Mouse (Mus musculus) midbrain, embryonic 13.5 days (tissue): ENCODE data around the gene 1700069L16Rik. TPM values are rescaled to one million over a fixed set of nuclear protein-coding genes. Genes with fewer than 3 reads are reported as not detected.
A peak's percentile ranks its signal among the peaks of the same experiment; 100 is the strongest.

Experiments used
- ATAC-seq: fragments of 200-750 bp; cut with Nextera tagmentation; 2 replicates; pipeline ENCODE4 v1.8.0; 2017; ENCODE audit warnings: mild to moderate bottlenecking, moderate TSS enrichment, moderate library complexity
- H3K27ac ChIP-seq: fragments of 300-500 bp; sonication (generic); 2 replicates; pipeline ENCODE4 v1.5.1; 2015; ENCODE audit warnings: inconsistent platforms, mild to moderate bottlenecking, moderate library complexity
- H3K27me3 ChIP-seq: fragments of 300-500 bp; sonication (generic); 2 replicates; pipeline ENCODE4 v1.6.1; 2015; ENCODE audit warnings: mild to moderate bottlenecking, inconsistent platforms
- H3K36me3 ChIP-seq: fragments of 300-500 bp; sonication (generic); 2 replicates; pipeline ENCODE4 v1.6.1; 2015; ENCODE audit warnings: mild to moderate bottlenecking, inconsistent platforms
- H3K4me1 ChIP-seq: fragments of 300-500 bp; sonication (generic); replicated peaks from 2 replicates; pipeline ENCODE4 v1.6.1; 2015; ENCODE audit warnings: inconsistent platforms
- H3K4me2 ChIP-seq: fragments of 300-500 bp; sonication (generic); replicated peaks from 2 replicates; pipeline ENCODE4 v1.6.1; 2015; ENCODE audit warnings: moderate library complexity, mild to moderate bottlenecking, inconsistent platforms
- H3K4me3 ChIP-seq: fragments of 300-500 bp; sonication (generic); replicated peaks from 2 replicates; pipeline ENCODE4 v1.5.1; 2015; ENCODE audit warnings: mild to moderate bottlenecking, inconsistent platforms
- H3K9ac ChIP-seq: fragments of 300-500 bp; sonication (generic); replicated peaks from 2 replicates; pipeline ENCODE4 v1.6.1; 2015; ENCODE audit warnings: mild to moderate bottlenecking, inconsistent platforms
- H3K9me3 ChIP-seq: fragments of 300-500 bp; sonication (generic); 2 replicates; pipeline ENCODE4 v1.6.1; 2016; ENCODE audit warnings: mild to moderate bottlenecking, inconsistent platforms
- WGBS: fragments of 180-500 bp; shearing (Covaris S2); methylation state at CpG from one replicate; pipeline ENCODE4 v1.1.7; 2015; 5-methylcytosine and 5-hydroxymethylcytosine counted together
- polyA plus RNA-seq: library from polyadenylated mRNA; unstranded; fragments of >200 nt; fragmentation: Nextera tagmentation; extraction: Ambion mirVana; gene quantifications from 2 replicates; pipeline ENCODE4 v1.2.1, GENCODE M21; 2015

Gene 1700069L16Rik
- polyA plus RNA-seq, 1 experiment from 2014 or later, result not detected

DNA sequence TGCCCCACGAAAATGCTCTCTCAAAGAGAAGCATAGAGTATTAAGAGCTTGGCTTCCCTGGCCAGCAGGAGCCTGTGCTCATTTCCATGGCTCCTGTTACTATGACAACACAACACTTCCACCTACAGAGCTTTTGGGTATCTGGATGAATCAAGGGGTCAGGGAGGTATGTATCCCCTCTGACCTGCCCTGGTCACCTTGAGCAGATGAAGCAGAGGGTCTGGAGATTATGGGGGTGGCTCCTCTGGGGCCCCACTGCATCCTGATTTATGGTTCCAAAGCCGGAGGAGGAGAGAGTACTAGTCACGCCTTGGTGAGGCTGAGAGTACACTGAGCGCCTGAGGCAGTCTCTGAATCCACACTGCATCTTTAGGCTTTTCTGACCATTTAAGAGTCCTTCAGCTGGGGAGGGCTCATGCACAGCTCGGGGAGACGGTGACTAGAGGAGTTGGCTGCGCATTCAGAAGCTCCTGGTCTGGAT, 6.1 kb upstream of the 1700069L16Rik start:
- Histone ChIP-seq H3K36me3 (no peaks in the 10 kb centered on the region), H3K4me3 (no peak overlapping the region), H3K27ac (peak overlapping the region; percentile 25; the same call in 1 of the 2 replicates), H3K9ac (0 out of 2 replicates have a peak overlapping the region, but pooled peaks have one; percentile 29), H3K4me1 (peaks cover 18% of the 10 kb centered on the region), H3K9me3 (no peaks in the 10 kb centered on the region), H3K4me2 (no peak overlapping the region), H3K27me3 (no peaks in the 10 kb centered on the region)
- ATAC-seq, result 0 out of 2 replicates have a peak, but pooled peaks have one; percentile 18
- 53% methylated on average over 7 of the region's 7 CpGs for WGBS

DNA sequence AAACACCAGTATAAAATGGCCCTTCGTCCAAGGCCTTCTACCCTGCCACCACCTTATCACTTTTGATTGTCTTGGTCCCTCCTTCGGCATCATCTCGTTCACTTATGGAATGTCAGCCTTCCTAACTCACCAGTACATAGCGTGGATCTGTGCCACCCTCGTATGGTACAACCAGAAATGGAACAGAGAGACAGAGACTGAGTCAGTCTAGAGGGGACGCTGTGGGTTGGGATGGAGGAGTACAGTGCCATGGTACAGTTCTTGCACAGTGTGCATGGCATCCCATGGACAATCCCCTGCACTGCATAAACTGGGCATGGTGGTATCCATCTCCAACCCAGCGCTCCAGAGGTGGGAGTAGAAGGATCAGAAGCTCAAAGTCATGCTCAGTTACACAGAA, 4.1 kb upstream of the 1700069L16Rik start:
- WGBS, result 89% methylated on average over 7 of the region's 7 CpGs
- no peak for ATAC-seq

DNA sequence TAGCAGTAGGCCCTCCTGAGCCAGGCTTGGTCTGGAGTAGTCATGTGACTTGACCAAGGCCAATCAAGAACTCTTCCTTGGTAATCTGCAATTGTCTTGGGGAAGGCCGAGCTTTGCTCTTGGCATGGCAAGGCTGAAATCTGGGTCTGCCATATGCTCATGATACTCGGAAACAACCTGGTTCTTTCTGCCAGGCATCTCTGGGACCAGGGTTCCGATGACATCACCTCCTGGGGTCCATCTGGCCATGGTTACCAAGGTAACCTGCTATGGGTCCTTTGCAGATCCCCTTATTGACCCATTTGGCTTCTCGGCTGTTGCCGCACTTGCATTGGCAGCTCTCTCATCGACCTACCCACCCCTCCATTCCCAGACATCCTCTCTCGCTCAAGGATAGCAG, 3.4 kb upstream of the 1700069L16Rik start:
- H3K9me3 ChIP-seq, result no peaks in the 10 kb centered on the region
- peaks cover 24% of the 10 kb centered on the region for H3K4me1 ChIP-seq
- 80% methylated on average over 7 of the region's 7 CpGs for WGBS
- H3K27me3 ChIP-seq, result no peaks in the 10 kb centered on the region
- H3K27ac ChIP-seq, result no peak overlapping the region
- ATAC-seq, result no peak
- H3K4me3 ChIP-seq, result no peak overlapping the region
- H3K36me3 ChIP-seq, result no peaks in the 10 kb centered on the region
- no peak overlapping the region for H3K4me2 ChIP-seq
- H3K9ac ChIP-seq, result no peak overlapping the region

More for the DNA sequence above, 4.1 kb upstream of the 1700069L16Rik start:
- Histone ChIP-seq H3K27ac (no peak overlapping the region), H3K9ac (no peak overlapping the region), H3K9me3 (no peaks in the 10 kb centered on the region), H3K27me3 (no peaks in the 10 kb centered on the region), H3K4me2 (no peak overlapping the region), H3K4me1 (peaks cover 20% of the 10 kb centered on the region), H3K36me3 (no peaks in the 10 kb centered on the region), H3K4me3 (no peak overlapping the region)

DNA sequence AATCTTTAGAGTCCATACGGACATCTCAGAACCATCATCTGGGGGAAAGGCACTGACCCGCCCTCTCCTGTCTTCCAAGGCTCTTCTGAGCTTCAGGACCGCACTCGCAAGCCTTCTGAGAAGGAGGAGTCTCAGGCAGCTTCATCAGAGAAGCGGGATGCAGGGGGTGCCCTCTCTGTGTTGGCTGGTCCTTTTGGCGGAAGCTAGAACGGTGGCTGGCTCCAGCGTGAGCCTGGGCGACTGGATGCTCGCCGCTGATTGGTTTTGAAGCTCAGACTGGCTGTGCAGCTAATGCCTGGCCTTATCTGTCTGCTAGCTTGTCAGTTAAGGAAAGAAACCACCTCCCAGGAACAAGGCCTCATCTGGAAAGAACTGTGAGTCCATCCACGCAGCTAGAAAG, 2.7 kb upstream of the 1700069L16Rik start:
- no peak overlapping the region for H3K9ac ChIP-seq
- no peak for ATAC-seq
- no peak overlapping the region for H3K4me2 ChIP-seq
- H3K27ac ChIP-seq, result no peak overlapping the region
- H3K4me1 ChIP-seq, result peaks cover 24% of the 10 kb centered on the region
- 75% methylated on average over 12 of the region's 12 CpGs for WGBS
- H3K27me3 ChIP-seq, result no peaks in the 10 kb centered on the region
- no peaks in the 10 kb centered on the region for H3K36me3 ChIP-seq
- no peaks in the 10 kb centered on the region for H3K9me3 ChIP-seq
- H3K4me3 ChIP-seq, result no peak overlapping the region

DNA sequence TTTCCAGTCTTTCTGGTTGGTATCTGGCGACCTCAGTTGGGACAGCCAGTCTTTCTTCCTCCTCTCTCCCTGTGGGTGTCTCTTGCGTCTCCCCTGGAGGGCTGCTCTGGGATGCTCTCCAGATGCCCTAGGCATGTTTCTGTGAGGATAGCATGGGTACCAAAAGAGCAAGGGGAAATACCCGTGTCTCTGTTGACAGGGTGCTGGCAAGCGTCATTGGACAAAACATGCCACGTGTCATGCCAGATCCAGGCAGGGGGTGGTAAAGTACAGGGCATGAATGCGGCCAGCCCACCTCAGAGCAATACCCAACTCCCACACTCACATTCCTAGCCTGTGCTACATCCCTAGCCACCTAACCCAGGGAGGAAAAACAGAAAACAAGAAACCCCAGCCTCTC, 2.0 kb upstream of the 1700069L16Rik start:
- 79% methylated on average over 6 of the region's 6 CpGs for WGBS

DNA sequence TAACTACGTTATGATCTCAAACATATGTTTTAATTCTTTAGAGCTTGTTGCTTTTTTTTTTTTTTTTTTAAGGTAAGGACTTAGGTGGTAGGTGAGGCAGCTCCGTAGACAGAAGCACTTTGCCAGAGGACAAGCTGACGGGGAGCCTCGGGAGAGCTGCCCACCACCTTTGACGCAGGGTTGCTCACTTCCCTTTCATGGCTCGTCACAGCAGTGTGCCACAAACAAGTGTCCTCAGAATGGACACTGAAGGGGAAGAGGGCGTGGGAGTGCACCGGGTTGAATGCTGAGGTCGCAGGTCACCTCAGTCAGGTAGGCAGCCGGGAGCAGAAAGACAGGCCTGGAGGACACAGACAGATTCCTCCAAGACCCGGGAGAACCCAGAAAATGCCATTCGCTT, 845 bp upstream of the 1700069L16Rik start:
- no peak overlapping the region for H3K4me3 ChIP-seq
- H3K4me2 ChIP-seq, result no peak overlapping the region
- no peaks in the 10 kb centered on the region for H3K9me3 ChIP-seq
- H3K27ac ChIP-seq, result no peak overlapping the region
- H3K27me3 ChIP-seq, result no peaks in the 10 kb centered on the region
- peaks cover 18% of the 10 kb centered on the region for H3K4me1 ChIP-seq
- ATAC-seq, result no peak
- H3K36me3 ChIP-seq, result no peaks in the 10 kb centered on the region
- H3K9ac ChIP-seq, result no peak overlapping the region
- WGBS, result 61% methylated on average over 12 of the region's 12 CpGs

More for the DNA sequence above, 2.0 kb upstream of the 1700069L16Rik start:
- Histone ChIP-seq H3K4me2 (no peak overlapping the region), H3K4me1 (peaks cover 24% of the 10 kb centered on the region), H3K9me3 (no peaks in the 10 kb centered on the region), H3K36me3 (no peaks in the 10 kb centered on the region), H3K9ac (no peak overlapping the region), H3K4me3 (no peak overlapping the region), H3K27ac (no peak overlapping the region), H3K27me3 (no peaks in the 10 kb centered on the region)
- no peak for ATAC-seq

DNA sequence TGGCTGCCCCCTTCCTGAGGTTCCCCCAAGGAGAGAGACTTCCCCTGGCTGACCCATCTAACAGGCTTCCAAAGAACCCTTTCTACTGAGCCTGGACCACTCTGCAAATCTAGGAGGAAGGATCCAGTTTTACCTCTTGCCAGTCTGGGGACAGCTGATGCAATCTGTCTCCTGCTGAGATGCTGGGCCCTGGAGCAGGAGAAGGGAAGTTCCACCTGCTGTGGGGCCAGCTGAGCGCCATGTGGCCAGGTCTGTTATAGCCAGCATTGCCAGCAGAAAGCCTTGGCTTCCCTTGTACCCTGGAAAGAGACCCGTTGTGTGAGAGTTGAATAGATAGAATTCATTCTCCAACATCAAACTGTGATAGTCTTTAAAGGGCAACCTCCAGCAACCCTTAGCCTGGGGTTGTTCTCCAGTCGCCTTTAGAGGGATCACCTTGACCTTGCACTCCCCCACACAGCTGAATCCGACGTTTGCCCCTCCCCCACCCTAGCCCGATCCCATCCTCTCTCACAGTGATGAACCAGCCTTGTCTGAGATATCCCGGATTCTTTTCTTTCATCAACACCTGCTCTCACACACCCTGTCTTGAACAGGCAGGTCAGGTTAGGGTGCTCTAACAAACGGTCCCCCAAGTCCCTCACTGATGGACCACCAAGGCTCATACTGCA, 870 bp downstream of the 1700069L16Rik start:
- WGBS, result 36% methylated on average over 8 of the region's 8 CpGs
- peak; percentile 34 for ATAC-seq
- H3K4me1 ChIP-seq, result peaks cover 24% of the 10 kb centered on the region
- H3K4me2 ChIP-seq, result no peak overlapping the region
- no peak overlapping the region for H3K27ac ChIP-seq
- H3K27me3 ChIP-seq, result no peaks in the 10 kb centered on the region
- no peak overlapping the region for H3K4me3 ChIP-seq
- H3K36me3 ChIP-seq, result no peaks in the 10 kb centered on the region
- no peaks in the 10 kb centered on the region for H3K9me3 ChIP-seq
- H3K9ac ChIP-seq, result no peak overlapping the region

DNA sequence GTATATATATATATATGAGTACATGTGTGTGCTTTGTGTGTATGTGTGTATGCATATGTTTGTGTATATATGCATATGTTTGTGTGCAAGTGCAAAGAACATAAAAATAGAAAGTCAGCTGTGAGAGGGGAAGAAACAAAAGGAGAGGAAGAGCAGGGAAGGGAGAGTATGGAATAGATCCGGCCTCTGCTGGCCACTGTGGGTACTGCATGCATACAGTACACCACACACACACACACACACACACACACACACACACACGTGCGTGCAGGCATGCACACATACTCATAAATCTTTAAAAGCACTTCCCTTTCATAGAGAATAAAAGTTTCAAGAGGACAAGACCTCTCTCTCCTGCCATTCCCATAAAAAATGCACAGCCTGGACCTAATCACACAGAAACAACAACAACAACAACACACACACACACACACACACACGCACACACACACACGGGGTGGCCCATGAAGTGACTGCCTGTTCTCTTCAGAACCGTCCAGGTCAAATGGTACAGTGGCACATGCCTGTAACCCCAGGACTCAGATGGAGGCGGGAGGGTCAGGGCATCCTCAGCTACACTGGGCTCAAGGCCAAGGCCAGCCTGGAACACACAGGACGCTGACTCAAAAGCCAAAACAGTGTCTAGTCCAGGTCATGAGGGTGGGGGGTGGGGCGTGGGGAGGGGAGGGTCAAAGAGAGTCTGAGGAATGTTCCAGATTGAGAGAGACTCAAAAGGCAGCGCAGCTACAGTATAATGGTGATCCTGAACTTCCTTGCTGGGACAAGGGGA, 2.2 kb downstream of the 1700069L16Rik start:
- no peak overlapping the region for H3K9ac ChIP-seq
- WGBS, result 87% methylated on average over 10 of the region's 10 CpGs
- H3K27ac ChIP-seq, result no peak overlapping the region
- no peak for ATAC-seq
- H3K4me1 ChIP-seq, result peaks cover 32% of the 10 kb centered on the region
- H3K36me3 ChIP-seq, result no peaks in the 10 kb centered on the region
- no peak overlapping the region for H3K4me2 ChIP-seq
- no peak overlapping the region for H3K4me3 ChIP-seq
- no peaks in the 10 kb centered on the region for H3K9me3 ChIP-seq
- H3K27me3 ChIP-seq, result no peaks in the 10 kb centered on the region

DNA sequence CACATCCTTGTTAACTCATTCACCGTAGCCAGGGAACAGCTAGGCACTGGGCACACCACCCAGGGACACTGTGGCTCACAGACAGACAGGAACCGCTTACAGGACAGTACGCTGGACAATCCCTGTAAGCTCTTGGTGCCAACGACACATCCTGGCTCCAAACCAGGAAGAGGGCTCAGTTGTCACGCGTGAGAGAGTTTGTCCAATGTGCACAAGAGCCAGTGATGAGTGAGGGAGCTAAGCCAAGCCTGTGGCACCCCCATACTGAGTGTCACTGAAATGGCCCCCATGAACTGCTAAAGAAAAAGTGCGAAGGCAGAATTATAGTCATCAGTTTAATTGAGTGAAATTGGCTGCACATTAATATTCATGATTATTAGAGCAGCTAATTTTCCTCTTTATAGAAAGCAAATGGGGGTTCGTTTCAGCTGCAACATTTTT, 5.3 kb downstream of the 1700069L16Rik start:
- Histone ChIP-seq H3K27ac (peak overlapping the region; percentile 90), H3K9me3 (no peaks in the 10 kb centered on the region), H3K9ac (no peak overlapping the region), H3K4me3 (no peak overlapping the region), H3K36me3 (no peaks in the 10 kb centered on the region), H3K27me3 (no peaks in the 10 kb centered on the region), H3K4me2 (no peak overlapping the region), H3K4me1 (peaks cover 49% of the 10 kb centered on the region)
- 68% methylated on average over 8 of the region's 8 CpGs for WGBS
- ATAC-seq, result no peak

DNA sequence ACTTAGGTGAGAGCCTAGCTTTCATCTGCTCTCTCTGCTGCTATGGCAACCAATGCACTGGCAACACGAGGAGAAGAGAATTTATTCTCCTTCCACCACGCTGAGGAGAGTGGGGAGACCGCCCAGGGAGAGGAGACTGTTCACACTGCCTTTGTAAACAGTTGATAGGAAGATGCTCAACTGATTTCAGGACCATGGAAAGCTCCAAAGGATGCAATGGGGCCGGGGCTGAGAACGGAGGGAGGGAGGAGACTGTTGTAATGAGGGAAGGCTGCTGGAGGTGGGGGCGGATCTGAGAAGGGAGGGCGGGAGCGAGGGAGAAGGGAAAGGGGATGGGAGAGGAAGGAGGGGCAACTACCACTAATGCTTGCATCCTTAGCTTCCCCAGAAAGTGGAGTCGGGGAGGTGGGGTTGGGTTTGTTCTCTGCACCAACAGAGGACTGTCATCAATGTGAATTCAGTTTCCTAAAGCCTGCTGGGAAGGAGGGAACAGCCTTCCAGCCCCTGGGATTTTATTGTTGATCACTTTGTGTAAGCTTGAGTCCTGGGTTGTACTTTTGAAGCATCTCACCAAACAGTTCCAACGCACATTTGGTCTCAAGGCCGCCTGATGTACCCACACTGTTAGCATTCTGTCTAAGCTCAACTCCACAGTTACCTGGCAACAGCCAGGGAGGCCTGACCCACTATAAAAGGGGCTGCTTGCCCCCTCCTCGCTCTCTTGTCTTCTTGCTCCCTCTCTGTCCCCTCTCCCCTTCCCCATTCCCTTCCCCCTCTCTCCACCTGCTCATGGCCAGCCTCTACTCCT, 7.8 kb downstream of the 1700069L16Rik start:
- 6% methylated on average over 12 of the region's 12 CpGs for WGBS
- H3K36me3 ChIP-seq, result no peaks in the 10 kb centered on the region
- H3K9me3 ChIP-seq, result no peaks in the 10 kb centered on the region
- peak overlapping the region; percentile 37 for H3K4me2 ChIP-seq
- peaks cover 39% of the 10 kb centered on the region for H3K4me1 ChIP-seq
- H3K27me3 ChIP-seq, result no peaks in the 10 kb centered on the region
- H3K27ac ChIP-seq, result peak overlapping the region; percentile 90
- ATAC-seq, result peak; percentile 89
- H3K9ac ChIP-seq, result no peak overlapping the region
- no peak overlapping the region for H3K4me3 ChIP-seq

DNA sequence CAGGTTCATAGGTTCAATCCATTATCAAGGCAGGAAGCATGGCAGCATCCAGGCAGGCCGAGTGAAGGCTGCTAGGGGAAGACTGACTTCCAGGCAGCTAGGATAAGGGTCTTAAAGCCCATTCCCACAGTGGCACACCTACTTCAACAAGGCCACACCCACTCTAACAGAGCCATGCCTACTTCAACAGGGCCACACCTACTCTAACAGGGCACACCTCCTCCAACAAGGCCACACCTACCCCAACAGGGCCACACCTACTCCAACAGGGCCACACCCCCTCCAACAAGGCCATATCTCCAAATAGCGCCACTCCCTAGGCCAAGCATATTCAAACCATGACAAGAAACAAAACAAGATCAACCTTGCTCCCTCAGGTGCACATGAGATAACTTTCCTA, 11.7 kb downstream of the 1700069L16Rik start:
- H3K4me1 ChIP-seq, result peaks cover 23% of the 10 kb centered on the region
- H3K9ac ChIP-seq, result no peak overlapping the region
- ATAC-seq, result no peak
- no peaks in the 10 kb centered on the region for H3K36me3 ChIP-seq
- H3K4me2 ChIP-seq, result no peak overlapping the region
- no peaks in the 10 kb centered on the region for H3K27me3 ChIP-seq
- no peak overlapping the region for H3K4me3 ChIP-seq
- WGBS, result 81% methylated on average over 2 of the region's 2 CpGs
- H3K9me3 ChIP-seq, result no peaks in the 10 kb centered on the region
- no peak overlapping the region for H3K27ac ChIP-seq
